Mouse (Mus musculus): Measurements from ENCODE around the gene Umod.

Gene Umod

GRCm38 (mm10) chr7:119479256-119479655, at the start of gene Umod:
Umod (minus strand) TSS chr7:119479282.
- no peak for DNase-seq (ENCODE audit: extremely low read depth, low read depth)

DNA sequence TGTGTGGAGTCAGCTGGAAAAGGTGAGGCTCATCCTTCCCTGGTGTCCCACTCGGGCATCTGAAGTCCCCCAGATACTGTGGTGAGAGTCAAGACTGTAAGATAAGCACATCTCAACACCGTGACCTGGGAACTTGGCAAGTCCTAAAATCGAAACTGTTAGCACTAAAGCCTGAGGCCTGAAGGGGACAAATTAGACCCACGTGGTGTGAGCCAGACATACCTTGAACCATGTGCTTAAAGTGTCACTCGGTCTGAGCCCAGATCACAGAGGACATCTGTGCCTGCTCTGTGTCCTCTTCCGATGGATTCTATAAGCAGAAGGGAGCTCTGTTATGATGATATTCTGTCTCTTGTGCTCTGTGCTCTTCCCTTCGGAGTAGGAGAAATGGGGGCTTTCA, 49.5 kb upstream of the Umod start:
- no peak for DNase-seq (ENCODE audit: extremely low read depth, low read depth)

DNA sequence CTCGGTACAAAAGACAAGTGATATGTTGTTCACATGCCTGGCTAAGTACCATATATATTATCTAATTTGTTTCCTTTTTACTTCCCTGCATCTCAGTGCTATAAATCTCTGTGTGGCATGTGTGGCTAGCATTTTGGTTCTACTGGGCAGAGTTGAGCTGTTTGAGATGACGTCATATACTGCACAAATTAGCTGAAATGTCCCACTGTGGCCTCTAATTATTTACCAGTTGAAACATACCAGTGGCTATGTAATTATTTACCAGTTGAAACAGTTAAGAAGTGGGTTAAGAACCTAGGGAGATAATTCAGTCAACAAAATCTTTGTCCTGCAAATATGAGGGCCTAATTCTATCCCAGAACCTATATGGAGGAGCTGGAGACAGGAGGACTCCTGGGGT, 48.5 kb upstream of the Umod start:
- no peak for DNase-seq (ENCODE audit: extremely low read depth, low read depth)

DNA sequence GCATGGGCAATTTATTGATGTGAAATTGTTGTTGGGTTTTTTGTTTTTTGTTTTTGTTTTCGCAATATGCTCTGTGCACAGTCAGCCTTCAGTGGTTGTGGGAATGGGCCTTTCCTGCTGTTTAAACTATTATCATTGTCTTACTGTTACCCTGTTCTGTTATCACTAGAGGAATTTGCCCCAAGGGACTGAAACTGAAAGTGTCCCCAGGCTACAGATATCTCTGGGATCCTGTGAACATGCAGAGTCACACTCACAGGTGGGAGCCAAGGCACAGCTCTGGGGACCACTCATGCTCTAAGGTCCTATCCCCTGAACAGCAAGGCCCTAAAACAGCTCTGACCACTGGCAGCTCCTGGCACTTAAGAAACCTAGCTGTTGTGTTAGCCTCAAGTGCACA, 48.1 kb upstream of the Umod start:
- DNase-seq (ENCODE audit: extremely low read depth, low read depth): no peak

DNA sequence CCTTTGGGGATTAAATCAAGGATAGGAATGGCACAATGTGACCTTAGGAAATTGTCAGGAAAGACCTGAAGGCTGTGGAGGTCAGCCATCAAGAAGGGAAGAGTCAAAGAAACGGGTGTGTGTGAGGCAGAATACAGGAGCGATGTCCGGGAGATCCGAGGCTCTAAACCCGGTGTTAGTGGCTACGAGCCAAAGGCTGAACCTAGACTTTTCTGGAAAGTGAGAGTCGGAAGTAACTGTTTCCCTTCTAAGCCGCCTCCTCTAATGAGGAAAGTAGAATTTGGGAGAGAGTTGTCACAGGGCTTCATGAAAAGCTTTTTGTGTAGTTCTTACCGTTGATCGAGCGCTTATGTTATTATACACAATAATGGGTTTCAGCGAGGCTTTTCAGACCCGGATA, 47.4 kb upstream of the Umod start:
- no peak for DNase-seq (ENCODE audit: extremely low read depth, low read depth)

GRCm38 (mm10) chr7:119525881-119526281, 46.8 kb upstream of the Umod start:
- no peak for DNase-seq (ENCODE audit: extremely low read depth, low read depth)

DNA sequence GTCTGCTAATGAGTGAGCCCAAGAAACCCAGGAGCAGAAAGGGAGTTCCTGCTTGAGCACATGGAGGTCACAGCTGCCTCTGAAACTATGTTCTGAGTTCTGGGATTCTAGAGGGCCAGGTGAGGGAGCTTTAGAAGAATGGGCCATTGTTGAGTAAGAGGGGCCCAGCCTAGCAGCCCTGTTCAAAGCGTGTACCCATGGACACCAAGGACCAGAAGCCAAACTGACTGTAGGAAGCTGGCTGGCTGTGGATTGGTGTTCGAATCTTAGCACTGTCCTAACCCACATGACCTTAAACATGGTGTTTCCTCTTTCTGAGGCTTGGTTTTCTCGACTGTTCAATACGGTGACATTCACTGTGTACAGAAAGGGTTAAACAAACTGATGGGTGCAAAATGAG, 44.3 kb upstream of the Umod start, which contains the start of gene Pdilt:
Gene Pdilt, minus strand, starts transcription at position 101 of the 400 bp plus-strand sequence.
- no peak for DNase-seq (ENCODE audit: extremely low read depth, low read depth)

- DNase-seq (ENCODE audit: extremely low read depth, low read depth): no peak
These were observed 43.3 kb upstream of the Umod start for GRCm38 (mm10) chr7:119522385-119522784.

- DNase-seq (ENCODE audit: extremely low read depth, low read depth): no peak
These were observed 42.7 kb upstream of the Umod start for GRCm38 (mm10) chr7:119521816-119522215.

DNA sequence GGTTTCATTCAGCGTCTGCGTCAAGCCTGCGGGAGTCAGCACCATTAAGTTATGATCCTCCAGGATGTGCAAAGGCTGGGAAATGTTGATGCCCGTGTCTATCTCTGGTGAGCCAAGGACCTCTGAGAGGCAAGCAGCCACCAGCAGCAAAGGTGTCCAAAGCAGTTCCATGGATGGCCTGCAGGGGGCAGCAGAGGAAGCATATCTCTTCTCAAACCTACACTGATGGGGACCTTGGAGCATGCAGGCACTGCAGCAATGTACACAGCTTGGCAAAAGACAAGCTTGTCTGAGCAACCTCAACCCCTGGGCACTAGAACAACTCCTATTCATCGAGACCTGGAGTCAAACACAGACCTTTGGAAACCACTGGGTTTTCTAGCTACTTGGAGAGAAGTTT, 40.6 kb upstream of the Umod start:
- DNase-seq (ENCODE audit: extremely low read depth, low read depth): peak; percentile 23

DNA sequence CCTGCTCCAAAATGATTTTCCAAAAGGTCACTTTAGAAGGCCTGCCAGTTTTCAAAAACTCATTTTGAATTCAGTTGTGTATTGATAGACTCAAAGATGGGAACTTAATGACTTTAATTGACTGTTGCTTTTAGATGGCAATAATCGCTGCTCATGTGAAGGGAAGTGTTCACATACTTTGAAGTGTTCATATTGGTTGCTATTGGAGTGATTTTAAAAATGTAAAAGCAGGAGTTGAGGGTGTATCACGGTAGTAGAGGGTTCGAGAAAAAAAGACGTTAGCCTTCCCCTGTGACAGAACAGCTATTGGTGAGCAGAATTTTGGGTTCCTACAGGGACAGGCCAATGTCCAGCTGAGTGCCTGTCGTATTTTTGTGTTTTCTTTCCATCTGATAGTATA, 40.1 kb upstream of the Umod start, which contains the start of gene Acsm5:
Gene Acsm5, plus strand, starts transcription at position 301 of the 400 bp plus-strand sequence.
- no peak for DNase-seq (ENCODE audit: extremely low read depth, low read depth)

DNA sequence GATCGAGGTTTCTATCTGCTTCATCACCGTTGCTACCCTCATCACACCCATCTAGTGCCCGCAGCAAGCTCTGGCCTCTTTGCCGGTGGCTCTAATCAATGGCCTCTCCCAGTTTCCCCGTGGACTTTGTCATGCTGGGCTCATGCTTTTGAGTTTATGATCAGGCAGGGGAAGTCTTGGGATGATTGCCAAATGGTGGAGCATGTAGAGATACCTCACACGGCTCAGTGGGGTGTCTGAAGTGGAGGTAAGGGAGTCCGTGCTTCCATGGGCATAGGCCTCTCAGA, 37.1 kb upstream of the Umod start:
- no peak for DNase-seq (ENCODE audit: extremely low read depth, low read depth)

DNA sequence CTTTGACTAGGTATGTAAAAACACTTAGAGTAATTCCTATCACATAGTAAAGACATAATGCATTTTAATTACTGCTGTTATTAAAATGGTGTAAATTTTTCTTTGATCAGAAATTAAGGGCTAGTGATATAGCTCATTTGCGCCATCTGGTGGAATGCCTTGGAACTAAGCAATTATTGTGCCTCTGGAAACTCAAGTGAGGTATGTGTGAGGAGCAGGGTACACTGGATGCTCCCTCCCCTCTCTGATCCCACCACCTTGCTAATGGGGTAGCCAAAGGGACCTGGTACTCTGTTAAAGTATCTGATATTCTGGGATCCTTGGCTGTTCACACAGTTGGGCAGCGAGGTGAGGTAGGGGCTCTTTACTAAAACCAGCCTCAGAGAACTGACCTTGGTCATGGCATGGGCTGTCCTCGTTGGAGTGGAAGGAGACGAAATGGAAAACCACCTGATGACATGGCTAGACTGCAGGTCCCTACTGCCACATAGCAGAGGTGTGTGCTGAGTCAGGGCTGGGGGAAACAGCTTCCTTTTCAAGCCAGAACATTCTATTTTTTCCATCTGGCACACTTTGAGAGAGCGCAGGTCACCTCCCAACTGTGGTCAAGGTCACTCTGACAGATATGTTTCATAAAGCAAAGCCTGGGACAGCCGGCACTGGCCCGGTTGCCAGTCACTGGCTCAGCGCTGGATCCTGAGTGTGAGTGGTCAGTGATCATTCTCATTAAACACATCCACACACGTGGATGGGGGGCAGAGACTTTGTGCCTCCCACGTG, 36.6 kb upstream of the Umod start:
- DNase-seq (ENCODE audit: extremely low read depth, low read depth): peak; percentile 28

GRCm38 (mm10) chr7:119513056-119513455, 34.0 kb upstream of the Umod start:
- peak; percentile 47 for DNase-seq (ENCODE audit: extremely low read depth, low read depth)

GRCm38 (mm10) chr7:119511143-119511542, 32.1 kb upstream of the Umod start:
- no peak for DNase-seq (ENCODE audit: extremely low read depth, low read depth)

DNA sequence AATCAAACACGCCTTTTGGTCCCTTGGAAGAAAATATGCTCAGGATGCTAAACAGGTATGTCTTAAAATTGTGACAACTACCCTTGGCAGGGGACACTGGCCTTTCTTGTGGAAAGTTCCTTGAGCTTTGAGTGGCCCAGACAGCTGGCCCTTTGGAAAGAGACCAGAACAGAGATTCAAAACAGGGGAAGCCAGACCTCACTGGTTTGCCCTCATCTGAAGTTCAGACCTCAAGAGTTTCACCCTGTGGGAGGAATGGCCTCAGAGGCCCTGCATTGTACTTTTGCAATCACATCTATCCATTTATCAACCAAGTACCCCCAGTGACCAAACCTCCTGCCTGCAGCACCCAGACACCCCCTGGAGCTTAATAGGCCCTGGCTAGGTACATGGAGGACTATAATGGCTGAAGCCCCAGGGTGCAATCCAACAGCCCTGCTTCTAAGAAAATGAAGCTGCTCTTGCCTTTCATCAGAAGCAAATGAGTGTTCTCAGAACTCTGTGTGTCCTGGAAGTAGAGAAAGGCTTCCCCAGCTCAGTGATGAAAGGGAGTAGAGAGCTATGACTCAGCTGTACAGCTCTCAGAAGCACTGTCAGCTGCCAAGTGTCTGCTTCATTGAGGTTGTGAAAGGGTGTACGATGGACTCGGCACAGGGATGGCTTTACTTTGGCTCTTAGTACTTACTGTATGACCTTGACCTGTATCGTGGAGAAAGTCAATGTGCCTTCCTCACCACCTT, 11.1 kb upstream of the Umod start:
- no peak for DNase-seq (ENCODE audit: extremely low read depth, low read depth)

- no peak for DNase-seq (ENCODE audit: extremely low read depth, low read depth)
These were observed 7.6 kb upstream of the Umod start for GRCm38 (mm10) chr7:119486683-119487082.

GRCm38 (mm10) chr7:119484154-119484553, 5.1 kb upstream of the Umod start:
- DNase-seq (ENCODE audit: extremely low read depth, low read depth): no peak

DNA sequence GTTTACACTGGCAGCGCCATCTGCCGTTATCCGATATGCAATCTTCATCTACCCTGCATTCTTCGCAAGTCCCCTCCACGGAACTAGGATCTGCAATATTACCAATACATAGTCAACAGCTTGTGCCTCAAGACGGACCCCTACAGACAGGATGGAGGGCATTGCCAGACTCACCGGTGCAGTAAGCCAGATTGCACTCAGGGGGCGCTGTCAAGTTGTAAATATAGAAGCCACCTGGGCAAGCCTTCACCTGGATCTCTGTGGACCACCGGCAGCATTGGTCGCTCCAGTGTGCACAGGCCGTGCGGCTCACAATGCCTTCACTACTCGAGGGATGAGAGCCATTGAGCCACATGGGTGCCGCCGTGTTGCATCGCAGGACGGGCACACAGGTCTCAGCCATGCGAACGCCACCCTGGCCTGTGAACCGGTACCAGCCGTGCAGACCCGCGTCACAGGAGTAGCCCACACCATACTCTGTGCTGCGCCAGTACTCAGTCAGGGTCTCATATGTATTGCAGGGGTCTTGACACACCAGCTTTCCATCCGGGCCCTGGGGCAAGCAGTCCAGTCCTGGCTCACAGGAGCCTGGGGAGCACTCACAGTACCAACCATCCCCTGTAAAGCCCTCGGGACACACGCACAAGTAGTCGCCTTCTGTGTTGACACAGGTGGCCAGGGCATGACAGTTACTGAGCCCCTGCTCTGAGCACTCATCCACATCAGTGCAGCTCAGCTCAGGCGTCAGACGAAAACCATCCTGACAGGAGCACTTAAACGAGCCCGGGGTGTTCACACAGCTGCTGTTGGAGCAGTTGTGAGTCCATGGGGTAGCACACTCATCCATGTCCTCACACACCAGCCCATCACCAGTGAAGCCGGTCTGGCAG, 2.3 kb downstream of the Umod start:
- no peak for DNase-seq (ENCODE audit: extremely low read depth, low read depth)

GRCm38 (mm10) chr7:119459185-119459584, 19.9 kb downstream of the Umod start, which contains the start of gene Gp2:
Gp2 (minus strand) TSS chr7:119459285.
- DNase-seq (ENCODE audit: extremely low read depth, low read depth): no peak

GRCm38 (mm10) chr7:119454192-119454591, 24.9 kb downstream of the Umod start:
- no peak for DNase-seq (ENCODE audit: extremely low read depth, low read depth)

GRCm38 (mm10) chr7:119443849-119444248, 35.2 kb downstream of the Umod start:
- DNase-seq (ENCODE audit: extremely low read depth, low read depth): peak; percentile 17

Measured in MEL-GATA-1-ER (cell line).